Mouse (Mus musculus) stomach, embryonic 16.5 days (tissue): ENCODE measurements around the gene Acad8. TPM values are rescaled to one million over a fixed set of nuclear protein-coding genes. Genes with fewer than 3 reads are reported as not detected.

Experiments
- polyA plus RNA-seq: library from polyadenylated mRNA; unstranded; fragments of >200 nt; fragmentation: Nextera tagmentation; extraction: Ambion mirVana; gene quantifications from 2 replicates; pipeline ENCODE4 v1.2.1, GENCODE M21; 2015

Acad8 gene
- polyA plus RNA-seq, 1 experiment from 2014 or later: 51.3 TPM

Other genes starting within 250 kb of the Acad8 start
- 6.0 and 7.7 TPM in 2 replicates for gene Glb1l2, start 193.1 kb downstream of the Acad8 start, polyA plus RNA-seq
- gene Glb1l3, start 138.7 kb downstream of the Acad8 start, polyA plus RNA-seq: not detected in 2 replicates
- gene Gm1110, start 76.5 kb downstream of the Acad8 start, polyA plus RNA-seq: 0.14 TPM in 1 of 2 replicates, not detected in the other
- 124 and 127 TPM in 2 replicates for gene Thyn1, start 144 bp upstream of the Acad8 start, polyA plus RNA-seq
- 24.9 and 25.3 TPM in 2 replicates for gene Vps26b, start 30.5 kb upstream of the Acad8 start, polyA plus RNA-seq
- 24.7 and 26.4 TPM in 2 replicates for gene Ncapd3, start 30.6 kb upstream of the Acad8 start, polyA plus RNA-seq
- gene Jam3, start 155.9 kb upstream of the Acad8 start, polyA plus RNA-seq: 53.5 and 59.6 TPM in 2 replicates